Mouse (Mus musculus) midbrain, embryonic 13.5 days (tissue): ENCODE measurements around the gene Ccdc158. TPM values are rescaled to one million over a fixed set of nuclear protein-coding genes. Genes with fewer than 3 reads are reported as not detected.

Source experiments
- ATAC-seq: fragments of 200-750 bp; cut with Nextera tagmentation; 2 replicates; pipeline ENCODE4 v1.8.0; 2017; ENCODE audit warnings: mild to moderate bottlenecking, moderate TSS enrichment, moderate library complexity
- H3K27ac ChIP-seq: fragments of 300-500 bp; sonication (generic); 2 replicates; pipeline ENCODE4 v1.5.1; 2015; ENCODE audit warnings: inconsistent platforms, mild to moderate bottlenecking, moderate library complexity
- H3K27me3 ChIP-seq: fragments of 300-500 bp; sonication (generic); 2 replicates; pipeline ENCODE4 v1.6.1; 2015; ENCODE audit warnings: mild to moderate bottlenecking, inconsistent platforms
- H3K36me3 ChIP-seq: fragments of 300-500 bp; sonication (generic); 2 replicates; pipeline ENCODE4 v1.6.1; 2015; ENCODE audit warnings: mild to moderate bottlenecking, inconsistent platforms
- H3K4me1 ChIP-seq: fragments of 300-500 bp; sonication (generic); replicated peaks from 2 replicates; pipeline ENCODE4 v1.6.1; 2015; ENCODE audit warnings: inconsistent platforms
- H3K4me2 ChIP-seq: fragments of 300-500 bp; sonication (generic); replicated peaks from 2 replicates; pipeline ENCODE4 v1.6.1; 2015; ENCODE audit warnings: moderate library complexity, mild to moderate bottlenecking, inconsistent platforms
- H3K4me3 ChIP-seq: fragments of 300-500 bp; sonication (generic); replicated peaks from 2 replicates; pipeline ENCODE4 v1.5.1; 2015; ENCODE audit warnings: mild to moderate bottlenecking, inconsistent platforms
- H3K9ac ChIP-seq: fragments of 300-500 bp; sonication (generic); replicated peaks from 2 replicates; pipeline ENCODE4 v1.6.1; 2015; ENCODE audit warnings: mild to moderate bottlenecking, inconsistent platforms
- H3K9me3 ChIP-seq: fragments of 300-500 bp; sonication (generic); 2 replicates; pipeline ENCODE4 v1.6.1; 2016; ENCODE audit warnings: mild to moderate bottlenecking, inconsistent platforms
- WGBS: fragments of 180-500 bp; shearing (Covaris S2); methylation state at CpG from one replicate; pipeline ENCODE4 v1.1.7; 2015; 5-methylcytosine and 5-hydroxymethylcytosine counted together
- polyA plus RNA-seq: library from polyadenylated mRNA; unstranded; fragments of >200 nt; fragmentation: Nextera tagmentation; extraction: Ambion mirVana; gene quantifications from 2 replicates; pipeline ENCODE4 v1.2.1, GENCODE M21; 2015

Ccdc158 gene
- polyA plus RNA-seq, 1 experiment from 2014 or later: 0.63 TPM

DNA sequence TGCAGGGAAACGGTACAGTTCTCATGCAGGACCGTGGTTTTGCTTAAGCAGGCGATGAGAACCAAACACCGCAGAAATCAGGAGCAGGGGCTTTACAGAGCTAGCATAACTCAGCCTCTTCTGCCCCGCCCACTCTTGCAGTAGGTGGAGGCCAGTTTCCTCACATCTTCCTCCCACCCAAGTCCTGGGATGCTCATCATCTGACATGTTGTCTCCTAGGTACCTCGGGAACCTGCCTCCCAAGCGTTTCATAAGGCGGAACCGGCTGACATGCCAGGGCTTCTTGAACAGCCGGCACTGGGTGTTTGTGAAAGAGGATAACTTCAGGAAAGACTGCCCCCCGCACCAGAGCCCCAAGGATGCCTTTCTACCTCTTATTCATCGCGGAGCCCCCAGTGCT, 113.1 kb downstream of the Ccdc158 start:
- Histone ChIP-seq H3K9ac (no peak overlapping the region), H3K4me2 (no peak overlapping the region), H3K4me3 (no peak overlapping the region), H3K27me3 (no peaks in the 10 kb centered on the region), H3K4me1 (no peaks in the 10 kb centered on the region), H3K36me3 (no peaks in the 10 kb centered on the region), H3K9me3 (no peaks in the 10 kb centered on the region), H3K27ac (no peak overlapping the region)
- no peak for ATAC-seq
- WGBS: 79% methylated on average over 13 of the region's 13 CpGs

DNA sequence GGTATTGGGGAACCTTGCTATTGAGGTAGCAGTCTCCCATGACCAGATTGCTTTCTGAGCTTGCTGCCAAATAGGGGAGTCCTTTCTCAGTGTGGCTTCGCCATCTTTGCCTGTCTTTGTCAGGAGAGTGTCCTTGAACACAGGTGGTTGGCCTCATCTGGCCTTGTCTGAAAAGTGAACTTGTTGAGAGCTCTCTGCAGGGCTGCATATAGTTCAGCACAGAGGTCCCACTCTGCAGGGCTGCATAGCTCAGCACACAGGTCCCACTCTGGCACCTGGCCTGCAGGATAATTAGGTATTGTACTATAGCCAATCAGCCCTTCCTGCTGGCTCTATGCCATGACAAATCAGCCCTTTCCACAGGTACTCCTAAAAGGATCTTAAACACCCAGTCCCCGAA, 114.9 kb downstream of the Ccdc158 start:
- ATAC-seq: no peak
- 92% methylated on average over 2 of the region's 2 CpGs for WGBS

More for the DNA sequence above, 114.9 kb downstream of the Ccdc158 start:
- no peaks in the 10 kb centered on the region for H3K4me1 ChIP-seq
- H3K4me2 ChIP-seq: no peak overlapping the region
- no peaks in the 10 kb centered on the region for H3K27me3 ChIP-seq
- H3K9ac ChIP-seq: no peak overlapping the region
- H3K9me3 ChIP-seq: no peaks in the 10 kb centered on the region
- H3K36me3 ChIP-seq: no peaks in the 10 kb centered on the region
- H3K27ac ChIP-seq: no peak overlapping the region
- H3K4me3 ChIP-seq: no peak overlapping the region

Other genes with a start within 250 kb of the Ccdc158 start
- 53.7 and 58.5 TPM in 2 replicates for gene Nup54, start 240.1 kb downstream of the Ccdc158 start, polyA plus RNA-seq
- 21.0 and 21.8 TPM in 2 replicates for gene Scarb2, start 168.4 kb downstream of the Ccdc158 start, polyA plus RNA-seq
- gene Fam47e, start 120.2 kb downstream of the Ccdc158 start, polyA plus RNA-seq: not detected in 2 replicates
- 3.2 and 4.6 TPM in 2 replicates for gene Stbd1, start 72.2 kb downstream of the Ccdc158 start, polyA plus RNA-seq
- 2.4 and 2.5 TPM in 2 replicates for gene Shroom3, start 8.2 kb upstream of the Ccdc158 start, polyA plus RNA-seq